Comparison of ENCODE assay signal across 12 mouse cellular contexts in genomic region chr13:73499893-73500604, GRCm38 (mm10). TPM values are rescaled to one million over a fixed set of nuclear protein-coding genes. Genes with fewer than 3 reads are reported as not detected.
DNase-seq lines count a peak whose midpoint lies in the region; ATAC-seq and TF ChIP-seq lines count a peak whose summit lies in the region.
"Had no signal": no experiment of that assay in that cellular context is flagged by ENCODE, and none has a peak within 500 bp of the region (broad histone marks: within the 10 kb centered on the region; RNA-seq: fewer than 3 reads in every experiment).

No protein-coding gene starts in this region.

- H3K79me2 ChIP-seq in CH12.LX (replicated peaks; ENCODE audit: control insufficient read depth, extremely low read depth, insufficient read depth, poor library complexity, severe bottlenecking), result no peaks in the 10 kb centered on the region

- 56% methylated on average over 6 of the region's 6 CpGs for WGBS in heart, embryonic 15.5 days
- WGBS in lung, embryonic 16.5 days, result 71% methylated on average over 6 of the region's 6 CpGs

- peak; percentile 44; the same call in 1 of the 2 replicates for ATAC-seq in heart, embryonic 15.5 days (replicated peaks; ENCODE audit: insufficient number of reproducible peaks, insufficient read depth, low FRiP score, low read depth)
- peak; percentile 81 for ATAC-seq in common myeloid progenitor, adult 5-6 weeks (replicated peaks; ENCODE audit: low read depth, poor library complexity, severe bottlenecking)
- ATAC-seq in lung, embryonic 16.5 days (ENCODE audit: low read depth), result peak; percentile 41; the same call in 1 of the 2 replicates

- TF ChIP-seq EP300 in CH12.LX (IDR thresholded peaks at IDR 0.05; ENCODE audit: low read length), result peak; percentile 65; the same call in 1 of the 2 replicates

- no peaks in the 10 kb centered on the region for H3K9me3 ChIP-seq in heart, embryonic 15.5 days (replicated peaks)
- no peaks in the 10 kb centered on the region for H3K9me3 ChIP-seq in CH12.LX (replicated peaks; ENCODE audit: low read length)
- no peaks in the 10 kb centered on the region for H3K9me3 ChIP-seq in lung, embryonic 16.5 days (ENCODE audit: control insufficient read depth, low read length)
- H3K9me3 ChIP-seq: limb, embryonic 12.5 days had no signal

- no peak overlapping the region for H3K27ac ChIP-seq in heart, embryonic 15.5 days
- no peak overlapping the region for H3K27ac ChIP-seq in CH12.LX (ENCODE audit: insufficient read depth, low read depth)
- H3K27ac ChIP-seq in lung, embryonic 16.5 days (ENCODE audit: low read length), result no peak overlapping the region
- H3K27ac ChIP-seq: limb, embryonic 12.5 days had no signal

- peaks cover 23% of the 10 kb centered on the region; the same call in 1 of the 2 replicates for H3K36me3 ChIP-seq in heart, embryonic 15.5 days
- H3K36me3 ChIP-seq in CH12.LX (replicated peaks in 1 of 2; ENCODE audit: control insufficient read depth in 1 of 2, insufficient read depth in 1 of 2, low read length in 1 of 2), result peaks cover 34 to 85% of the 10 kb centered on the region in 2 experiments
- peaks cover 39% of the 10 kb centered on the region for H3K36me3 ChIP-seq in lung, embryonic 16.5 days (ENCODE audit: control insufficient read depth, insufficient read depth, low read length)

- TF ChIP-seq POLR2A in CH12.LX (IDR thresholded peaks at IDR 0.05; ENCODE audit: low read depth, low read length), result no peak

- no peak overlapping the region for H3K4me3 ChIP-seq in heart, embryonic 15.5 days
- H3K4me3 ChIP-seq in CH12.LX (replicated peaks in 1 of 3; ENCODE audit: low read depth in 2 of 3, low read length in 2 of 3, poor library complexity in 1 of 3), result no peak overlapping the region
- no peak overlapping the region for H3K4me3 ChIP-seq in lung, embryonic 16.5 days (ENCODE audit: low read length)
- H3K4me3 ChIP-seq: limb, embryonic 12.5 days had no signal

- no peak for DNase-seq in heart, adult 18-20 months
- peak; percentile 20 for DNase-seq in CH12.LX (ENCODE audit: extremely low read depth)
- no peak for DNase-seq in layer of hippocampus, adult 9-11 months
- no peak for DNase-seq in cerebellum, adult 9-11 months
- DNase-seq: adrenal gland, postnatal 10 days; gastrocnemius, postnatal 25 days; thymus, adult 2 months had no signal

- in situ Hi-C loops in CH12.LX (cut with MboI; ENCODE audit: low pct_ligation_motif_present, low pct_unique_long_range_greater_than_20kb, low sequenced_read_pairs), result no loop called here

- TF ChIP-seq RAD21 in CH12.LX (IDR thresholded peaks at IDR 0.05; ENCODE audit: low read depth, low read length), result no peak

- no peaks in the 10 kb centered on the region for H3K27me3 ChIP-seq in heart, embryonic 15.5 days
- H3K27me3 ChIP-seq in CH12.LX (replicated peaks), result no peaks in the 10 kb centered on the region
- no peaks in the 10 kb centered on the region for H3K27me3 ChIP-seq in lung, embryonic 16.5 days (ENCODE audit: control insufficient read depth, insufficient read depth, low read depth, low read length)
- H3K27me3 ChIP-seq: limb, embryonic 12.5 days had no signal

- H3K9ac ChIP-seq in heart, embryonic 15.5 days, result no peak overlapping the region
- H3K9ac ChIP-seq in CH12.LX (ENCODE audit: insufficient read depth, low read depth), result no peak overlapping the region
- H3K9ac ChIP-seq in lung, embryonic 16.5 days (ENCODE audit: low read length), result no peak overlapping the region
- H3K9ac ChIP-seq: limb, embryonic 12.5 days had no signal

- H3K4me1 ChIP-seq in heart, embryonic 15.5 days (replicated peaks), result no peaks in the 10 kb centered on the region
- H3K4me1 ChIP-seq in CH12.LX (ENCODE audit: control insufficient read depth in 1 of 2, insufficient read depth in 2 of 2), result peaks cover 5 to 18% of the 10 kb centered on the region in 2 experiments; a peak in 3 of 4 replicates
- H3K4me1 ChIP-seq in lung, embryonic 16.5 days (replicated peaks; ENCODE audit: control insufficient read depth, insufficient read depth, low read length), result no peaks in the 10 kb centered on the region
- H3K4me1 ChIP-seq: limb, embryonic 12.5 days had no signal

- no peak for TF ChIP-seq CTCF in CH12.LX (conservative IDR thresholded peaks at IDR 0.05 in 1 of 2, IDR thresholded peaks at IDR 0.05 in 1 of 2; ENCODE audit: low read depth in 2 of 2, low read length in 2 of 2)

- dilution Hi-C loops in CH12.LX (cut with MboI; ENCODE audit: extremely low pct_ligation_motif_present, extremely low pct_unique_long_range_greater_than_20kb, low sequenced_read_pairs), result no loop called here

- no peak overlapping the region for H3K4me2 ChIP-seq in heart, embryonic 15.5 days
- H3K4me2 ChIP-seq in CH12.LX (ENCODE audit: insufficient read depth, low read depth, poor library complexity, severe bottlenecking), result no peak overlapping the region
- H3K4me2 ChIP-seq in lung, embryonic 16.5 days (ENCODE audit: low read depth, low read length), result no peak overlapping the region
- H3K4me2 ChIP-seq: limb, embryonic 12.5 days had no signal

TF ChIP-seq in CH12.LX, 34 proteins besides CTCF, POLR2A, EP300 and RAD21:
- TF ChIP-seq E2F4 (IDR thresholded peaks at IDR 0.05; ENCODE audit: insufficient replicate concordance, low read depth, low read length) (no peak), IRF4 (IDR thresholded peaks at IDR 0.05; ENCODE audit: low read depth, low read length) (peak; percentile 61; the same call in 1 of the 2 replicates), JUND (conservative IDR thresholded peaks at IDR 0.05; ENCODE audit: low read depth, low read length) (no peak), ZC3H11A (IDR thresholded peaks at IDR 0.05; ENCODE audit: low read depth, low read length) (no peak)

RNA-seq across cellular contexts. Expression of gene Lpcat1, which starts 33.1 kb away (rescaled TPM):
- polyA plus RNA-seq in heart, embryonic 15.5 days (2015; fragmentation: Nextera tagmentation; extraction: Ambion mirVana), result 15.9 and 19.1 TPM in 2 replicates
- total RNA-seq in heart, adult 18-20 months (2021), result 10 to 100 TPM in 1 of 2 experiments, 1 to 10 TPM in 1; 9.0 to 10.8 TPM
- total RNA-seq in CH12.LX (2012; rRNA removed), result 22.6 and 24.4 TPM in 2 replicates
- 36.2 and 40.4 TPM in 2 replicates for total RNA-seq in CH12.LX (2014; rRNA removed)
- 33.2 and 36.9 TPM in 2 replicates for polyA plus RNA-seq in CH12.LX (2012; ENCODE audit: insufficient read length, low read depth)
- 14.2 and 18.7 TPM in 2 replicates for total RNA-seq in common myeloid progenitor, adult 5-6 weeks (2017)
- polyA plus RNA-seq in lung, embryonic 16.5 days (2015; fragmentation: Nextera tagmentation; extraction: Ambion mirVana), result 119 and 140 TPM in 2 replicates

RNA-seq across cellular contexts. Expression of gene Slc6a3, which starts 36.5 kb away (rescaled TPM):
- 0.05 and 0.14 TPM in 2 replicates for polyA plus RNA-seq in heart, embryonic 15.5 days (2015; fragmentation: Nextera tagmentation; extraction: Ambion mirVana)
- total RNA-seq in heart, adult 18-20 months (2021), result not detected
- not detected in 2 replicates for total RNA-seq in CH12.LX (2012; rRNA removed)
- total RNA-seq in CH12.LX (2014; rRNA removed), result not detected in 2 replicates
- polyA plus RNA-seq in CH12.LX (2012; ENCODE audit: insufficient read length, low read depth), result not detected in 2 replicates
- total RNA-seq in common myeloid progenitor, adult 5-6 weeks (2017), result not detected in 2 replicates
- 0.08 and 0.18 TPM in 2 replicates for polyA plus RNA-seq in lung, embryonic 16.5 days (2015; fragmentation: Nextera tagmentation; extraction: Ambion mirVana)
- total RNA-seq: adrenal gland, postnatal 10 days; gastrocnemius, postnatal 25 days had no signal
- polyA plus RNA-seq: large intestine, adult 2 months had no signal
